Mouse (Mus musculus) G1E-ER4 (cell line): Measurements from ENCODE around the gene Mrps17. TPM values are rescaled to one million over a fixed set of nuclear protein-coding genes. Genes with fewer than 3 reads are reported as not detected.

ENCODE experiments used
- GATA1 ChIP-seq: IDR thresholded peaks from one replicate; pipeline ENCODE4 v1.8.0; 2012; ENCODE audit warnings: low read length, inconsistent platforms
- polyA plus RNA-seq: library from polyadenylated mRNA; stranded (reverse); fragments of >175 nt; gene quantifications from 2 replicates; pipeline ENCODE4 v1.2.3, GENCODE M21; 2012

The Mrps17 gene
- polyA plus RNA-seq, 1 experiment: 30.7 TPM

DNA sequence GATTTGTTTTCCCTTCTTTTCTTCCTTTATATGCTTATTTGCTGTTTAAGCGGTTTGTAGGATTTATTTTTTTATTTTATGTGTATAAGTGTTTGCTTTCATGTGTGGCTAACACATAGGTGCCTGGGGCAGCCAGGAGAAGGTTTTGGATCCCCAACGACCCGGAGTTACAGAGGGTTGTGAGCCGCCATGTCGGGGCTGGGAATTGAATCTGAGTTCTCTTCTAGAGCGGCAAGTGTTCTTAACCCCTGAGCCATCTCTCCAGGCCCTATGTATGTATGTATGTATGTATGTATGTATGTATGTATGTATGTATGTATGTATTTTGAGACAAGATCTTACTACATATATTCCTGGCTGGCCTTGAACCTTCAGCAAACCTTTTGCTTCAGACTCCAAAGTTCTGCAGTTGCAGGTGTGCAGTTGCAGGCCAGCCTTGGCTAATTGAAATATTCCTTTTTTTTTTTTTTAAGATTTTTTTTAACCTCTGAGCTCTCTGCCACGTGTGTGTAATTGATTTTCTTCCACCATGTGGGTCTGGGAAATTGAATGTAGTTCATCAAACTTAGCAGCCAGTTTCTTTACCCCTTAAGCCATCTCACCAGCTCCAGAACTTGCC lies 10.6 kb downstream of the Mrps17 start:
- TF ChIP-seq GATA1: no peak

DNA sequence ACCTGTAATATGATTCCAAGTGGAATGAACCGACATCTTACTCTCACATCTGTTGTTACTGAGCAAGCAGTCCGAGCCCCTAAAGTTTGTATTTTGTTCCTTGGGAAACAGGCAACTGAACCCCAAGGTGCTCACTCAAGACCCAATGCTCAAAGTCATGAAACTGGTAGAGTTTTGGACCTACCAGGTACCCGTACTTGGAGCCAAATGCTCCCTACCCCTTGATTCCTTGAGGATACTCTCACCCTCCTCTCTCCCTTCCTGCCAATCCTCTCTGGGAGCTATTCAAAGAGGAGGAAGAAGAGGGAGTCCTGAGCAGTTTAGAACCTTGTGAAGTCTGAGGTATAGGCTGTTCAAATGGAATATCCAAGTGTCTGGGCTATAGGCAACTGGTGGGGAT lies 11.5 kb downstream of the Mrps17 start:
- TF ChIP-seq GATA1: no peak

DNA sequence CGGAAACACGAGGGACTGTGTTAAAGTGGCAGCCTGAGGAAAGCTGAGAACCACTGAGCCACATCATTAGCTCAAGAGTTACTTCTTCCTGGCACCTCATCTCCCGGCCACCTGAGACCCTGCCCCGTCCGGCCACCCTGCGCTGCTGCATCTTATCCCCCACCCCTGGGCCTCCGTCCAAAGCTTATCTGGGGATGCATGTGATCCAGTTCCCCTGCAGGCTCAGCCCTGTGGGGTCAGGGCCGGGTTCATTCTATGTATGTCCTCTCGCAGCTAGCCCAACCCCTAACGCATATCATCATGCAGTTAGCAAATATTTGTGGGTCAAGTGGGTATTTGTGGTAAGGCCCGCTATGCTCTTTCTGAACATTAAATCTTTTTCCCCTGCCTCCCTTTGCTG lies 14.0 kb downstream of the Mrps17 start:
- no peak for TF ChIP-seq GATA1

DNA sequence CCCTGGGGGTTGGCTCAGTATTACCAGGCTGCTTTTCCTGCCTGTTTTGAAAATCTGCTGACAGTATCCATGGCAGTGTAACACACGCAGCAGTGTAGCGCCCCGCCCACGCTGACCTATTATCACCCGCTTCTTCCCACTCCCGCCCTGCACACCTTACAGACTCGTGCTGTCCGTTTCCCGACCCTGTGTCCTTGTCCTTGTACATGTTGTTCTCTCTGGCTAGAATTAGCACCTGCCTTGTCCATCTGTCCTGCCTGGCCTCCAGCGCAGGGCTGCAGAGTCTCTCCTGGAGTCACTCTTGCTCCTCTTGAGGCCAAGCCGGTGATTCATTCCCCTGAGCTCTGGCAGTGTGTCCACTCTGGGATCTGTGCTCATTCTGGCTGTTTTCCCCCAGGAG lies 15.0 kb downstream of the Mrps17 start:
- TF ChIP-seq GATA1: no peak

DNA sequence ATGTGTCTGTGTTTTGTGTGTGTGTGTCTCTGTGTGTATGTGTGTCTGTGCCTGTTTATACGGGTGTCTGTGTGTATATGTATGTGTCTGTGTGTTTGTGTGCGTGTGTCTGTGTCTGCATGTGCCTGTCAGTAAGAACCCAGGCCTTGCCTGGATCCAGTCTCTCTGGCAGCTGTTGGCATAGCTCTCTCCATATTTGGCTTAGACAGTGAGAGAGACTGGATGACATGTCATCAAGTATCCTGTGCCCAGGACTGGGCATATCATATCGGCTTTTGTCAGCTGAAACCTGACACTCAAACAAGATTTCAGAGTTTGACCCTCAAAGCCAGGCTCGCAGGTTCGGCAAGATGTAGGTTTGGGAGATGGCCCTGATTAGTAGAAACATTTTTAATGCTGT lies 15.7 kb downstream of the Mrps17 start:
- no peak for TF ChIP-seq GATA1

DNA sequence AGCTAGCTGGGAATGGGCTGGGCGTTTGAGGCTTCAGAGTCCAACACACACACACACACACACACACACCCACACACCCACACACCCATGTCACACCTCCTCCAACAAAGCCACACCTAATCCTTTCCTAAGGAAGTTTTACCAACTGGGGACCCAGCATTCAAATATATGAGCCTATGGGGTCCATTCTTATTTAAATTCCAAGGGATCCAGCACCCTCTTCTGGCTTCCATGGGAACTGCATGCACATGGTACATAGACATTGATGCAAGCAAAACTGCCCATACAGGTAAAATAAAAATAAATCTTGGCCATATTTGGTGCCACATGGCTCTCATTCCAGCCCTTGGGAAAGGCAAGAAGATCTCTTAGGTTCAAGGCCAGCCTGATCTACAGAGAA lies 25.7 kb downstream of the Mrps17 start:
- TF ChIP-seq GATA1: no peak

DNA sequence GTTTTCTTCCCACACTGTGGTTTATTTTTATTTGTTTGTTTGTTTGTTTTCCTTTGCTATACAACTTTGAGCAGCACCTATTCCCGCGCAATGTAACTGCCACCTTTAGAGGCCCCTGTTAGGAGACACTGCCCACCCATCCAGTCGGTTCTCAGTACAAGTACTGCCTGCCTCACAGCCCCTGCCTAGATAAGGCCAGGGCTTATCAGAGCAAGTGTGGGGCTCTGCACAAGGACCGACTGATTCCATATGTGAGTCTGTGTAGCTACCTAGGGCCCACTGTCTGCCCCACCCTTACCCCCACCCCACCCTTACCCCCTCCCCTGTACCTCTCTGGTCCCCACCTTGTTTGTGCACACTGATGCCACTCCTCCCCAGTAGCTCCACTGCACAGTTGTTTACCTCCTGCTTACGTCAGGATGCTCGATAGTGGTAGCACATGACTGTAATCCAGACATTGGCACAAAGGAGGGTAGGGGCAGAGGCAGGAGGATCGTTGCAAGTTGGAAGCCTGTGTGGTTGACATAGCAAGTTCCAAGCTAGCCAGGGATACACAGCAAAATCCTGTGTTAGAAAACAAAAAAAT lies 27.7 kb downstream of the Mrps17 start:
- TF ChIP-seq GATA1: no peak

DNA sequence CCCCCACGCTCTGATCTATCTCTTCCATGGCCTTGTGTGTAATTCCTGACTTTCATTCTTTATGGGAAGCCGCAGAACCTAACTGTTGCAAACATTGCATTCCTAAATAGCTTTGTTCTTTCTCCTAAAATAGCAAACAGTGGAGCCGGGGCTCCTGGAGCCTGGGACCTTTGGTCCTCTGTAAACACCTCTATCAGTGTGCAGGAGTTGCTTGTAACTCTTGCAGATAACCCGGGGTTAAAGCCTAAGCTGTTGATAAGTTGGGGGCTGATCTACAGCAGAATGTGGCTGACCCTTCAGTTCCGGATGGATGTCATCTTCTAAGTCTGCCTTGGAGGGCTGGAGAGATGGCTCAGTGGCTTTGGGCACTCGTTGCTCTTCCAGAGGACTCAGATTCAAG lies 28.8 kb downstream of the Mrps17 start:
- TF ChIP-seq GATA1: no peak

DNA sequence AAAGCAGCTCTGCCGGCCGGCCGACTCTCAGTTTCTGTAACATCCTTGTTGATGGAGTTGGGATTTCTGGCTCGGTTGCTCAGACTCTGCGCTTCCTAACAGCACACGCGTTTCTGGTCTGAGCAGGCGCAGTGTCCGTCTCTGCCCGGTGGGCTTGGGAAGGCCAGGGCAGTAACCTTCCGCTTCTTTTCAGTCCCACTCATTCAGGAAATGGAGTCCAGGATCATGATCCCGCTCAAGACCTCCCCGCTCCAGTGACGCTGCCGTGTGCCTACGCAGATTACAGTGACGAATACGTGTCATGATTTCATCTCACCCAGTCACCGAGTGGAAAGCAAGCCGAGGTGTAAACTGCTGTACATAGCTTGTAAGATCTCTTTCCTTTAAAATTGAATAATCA lies 41.6 kb downstream of the Mrps17 start:
- TF ChIP-seq GATA1: no peak

DNA sequence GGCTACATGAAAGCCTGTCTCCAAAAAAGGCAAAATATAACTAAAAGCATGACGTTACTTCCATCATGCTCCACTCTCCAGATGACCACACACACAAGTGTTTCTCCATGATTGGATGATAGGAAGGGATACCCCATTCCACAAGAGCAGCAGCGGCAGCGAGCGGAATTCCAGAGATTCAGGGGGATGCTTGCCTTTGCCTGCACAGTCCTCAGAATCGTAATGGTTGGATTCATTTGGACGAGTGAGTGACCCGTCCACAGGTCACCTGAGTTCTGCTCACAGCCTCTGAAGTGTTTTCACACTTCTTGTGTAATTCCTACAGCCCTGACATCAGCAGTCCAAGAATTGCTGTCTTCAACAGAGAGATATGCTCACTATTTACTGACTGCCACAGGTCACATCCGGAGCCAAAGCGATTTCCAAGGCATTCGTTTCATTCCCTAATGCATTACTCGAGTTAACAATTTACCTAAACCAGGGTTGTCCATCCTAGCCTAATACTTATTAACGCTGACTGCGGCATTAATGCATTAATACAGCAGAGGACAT lies 44.7 kb downstream of the Mrps17 start:
- no peak for TF ChIP-seq GATA1

DNA sequence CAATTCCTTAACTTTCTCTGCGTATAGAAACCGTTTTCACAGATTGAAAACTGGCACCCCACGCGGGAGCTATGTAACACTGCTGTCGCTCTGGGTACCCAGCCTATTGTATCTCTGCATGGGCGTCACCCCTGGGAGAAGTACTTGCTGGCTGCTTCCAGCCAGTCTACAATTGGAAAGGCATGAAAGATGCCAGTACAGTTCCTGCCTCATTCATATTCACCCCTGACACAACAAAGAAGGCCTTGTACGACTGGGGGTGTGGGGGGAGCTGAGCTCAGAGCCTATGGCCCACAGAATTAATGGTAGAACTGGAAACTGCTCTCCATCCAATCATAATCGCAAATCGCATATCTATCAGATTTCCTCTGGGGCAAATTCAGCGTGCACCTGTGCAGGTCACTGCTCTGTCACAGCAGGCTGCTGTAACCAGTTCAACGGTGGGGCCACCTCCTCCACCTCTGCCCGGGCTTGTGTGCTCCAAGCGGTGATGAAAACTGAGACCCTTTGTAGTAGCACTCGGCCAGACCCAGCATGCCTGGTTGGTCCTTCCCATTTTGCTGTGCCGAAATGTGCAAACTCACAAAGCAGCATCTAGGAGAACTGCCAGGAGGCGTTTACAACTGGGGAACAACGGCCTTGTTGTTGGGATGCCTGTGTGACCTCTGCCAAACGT lies 46.7 kb downstream of the Mrps17 start:
- no peak for TF ChIP-seq GATA1

DNA sequence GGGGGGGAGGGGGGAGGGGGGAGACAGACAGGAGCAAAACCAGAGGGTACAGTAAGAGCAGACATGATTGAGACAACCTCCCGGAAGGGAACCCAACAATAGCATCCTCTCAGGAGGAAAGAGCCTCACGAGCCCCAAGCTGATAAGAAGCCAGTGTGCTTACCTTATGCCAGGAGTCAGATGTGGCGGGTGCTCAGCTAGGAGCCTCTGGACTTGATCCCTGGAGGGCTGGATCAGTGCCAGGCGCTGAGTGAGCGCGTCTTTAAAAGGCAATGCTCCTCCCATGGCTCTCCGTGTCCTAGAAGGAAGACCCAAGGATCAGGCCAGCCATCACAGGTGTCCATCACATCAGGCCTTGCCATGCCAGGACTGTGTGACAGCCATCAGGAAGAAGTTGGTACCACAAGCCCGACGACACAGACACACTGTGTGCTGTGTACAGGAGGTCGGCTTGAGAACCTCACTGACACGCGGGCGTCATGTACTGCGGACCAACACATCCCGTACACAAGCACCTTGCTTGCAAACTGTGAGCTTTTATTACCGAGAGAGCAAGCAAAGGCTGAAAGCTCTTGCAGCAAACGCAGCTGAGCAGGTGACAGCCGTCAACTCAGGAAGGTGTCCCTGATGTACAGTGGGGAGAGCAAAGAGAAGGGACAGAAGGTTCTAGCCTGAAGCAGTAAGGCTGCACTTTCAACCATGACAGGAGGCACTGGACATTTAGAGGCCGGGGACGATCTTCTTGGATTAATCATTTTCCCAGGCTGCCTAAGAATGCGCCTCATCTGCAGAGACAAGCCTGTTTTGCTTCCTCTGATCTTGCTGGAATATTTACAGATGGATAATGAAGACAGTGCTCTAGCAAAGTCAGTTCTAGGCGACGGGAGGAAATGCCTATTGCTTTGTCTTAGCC lies 55.4 kb downstream of the Mrps17 start:
- no peak for TF ChIP-seq GATA1

Other genes with a start within 250 kb of the Mrps17 start
- 102 and 105 TPM in 2 replicates for gene Sfswap, start 214.3 kb upstream of the Mrps17 start, polyA plus RNA-seq
- gene Mmp17, start 131.3 kb upstream of the Mrps17 start, polyA plus RNA-seq: 0.01 TPM in 1 of 2 replicates, not detected in the other
- gene Zfp11, start 45.4 kb upstream of the Mrps17 start, polyA plus RNA-seq: 0.03 and 0.04 TPM in 2 replicates
- gene Sept14, start 7.0 kb upstream of the Mrps17 start, polyA plus RNA-seq: not detected in 2 replicates
- gene Nipsnap2, start 9.6 kb downstream of the Mrps17 start, polyA plus RNA-seq: 54.9 and 74.5 TPM in 2 replicates
- 10.3 and 76.9 TPM in 2 replicates for gene Psph, start 72.0 kb downstream of the Mrps17 start, polyA plus RNA-seq
- 29.0 and 30.2 TPM in 2 replicates for gene Sumf2, start 131.5 kb downstream of the Mrps17 start, polyA plus RNA-seq
- gene Chchd2, start 172.0 kb downstream of the Mrps17 start, polyA plus RNA-seq: 790 and 931 TPM in 2 replicates
- 9.3 and 12.2 TPM in 2 replicates for gene Zbed5, start 180.2 kb downstream of the Mrps17 start, polyA plus RNA-seq
- gene Phkg1, start 183.1 kb downstream of the Mrps17 start, polyA plus RNA-seq: not detected in 2 replicates
- 2.8 and 4.3 TPM in 2 replicates for gene Nupr1l, start 193.0 kb downstream of the Mrps17 start, polyA plus RNA-seq
- gene Vkorc1l1, start 226.5 kb downstream of the Mrps17 start, polyA plus RNA-seq: 21.0 and 29.4 TPM in 2 replicates